In genomic region chr7:128731585-128731984, GRCm38 (mm10) we compare ENCODE assay signal across 16 mouse cellular contexts. TPM values are rescaled to one million over a fixed set of nuclear protein-coding genes. Genes with fewer than 3 reads are reported as not detected.
A peak's percentile ranks its signal among the peaks of the same experiment; 100 is the strongest.
DNase-seq lines count a peak whose midpoint lies in the region; ATAC-seq and TF ChIP-seq lines count a peak whose summit lies in the region.
"Had no signal": no experiment of that assay in that cellular context is flagged by ENCODE, and none has a peak within 500 bp of the region (broad histone marks: within the 10 kb centered on the region; RNA-seq: fewer than 3 reads in every experiment).

No protein-coding gene starts in this region.

- H3K4me3 ChIP-seq in gastrocnemius, adult 2 months = no peak overlapping the region
- H3K4me3 ChIP-seq in liver, embryonic 13.5 days (replicated peaks) = no peak overlapping the region
- no peak overlapping the region for H3K4me3 ChIP-seq in liver, embryonic 11.5 days (ENCODE audit: low read depth, low read length)
- no peak overlapping the region for H3K4me3 ChIP-seq in intestine, embryonic 15.5 days (replicated peaks)
- no peak overlapping the region for H3K4me3 ChIP-seq in stomach, postnatal 0 days (ENCODE audit: low read depth, low read length)
- no peak overlapping the region for H3K4me3 ChIP-seq in midbrain, postnatal 0 days (ENCODE audit: low read depth, low read length)
- H3K4me3 ChIP-seq: left cerebral cortex, adult 2 months; limb, embryonic 10.5 days had no signal

- TF ChIP-seq EP300 in stomach, postnatal 0 days (optimal IDR thresholded peaks at IDR 0.05) = no peak

- H3K9ac ChIP-seq in liver, embryonic 13.5 days = no peak overlapping the region
- no peak overlapping the region for H3K9ac ChIP-seq in liver, embryonic 11.5 days (ENCODE audit: low read depth, low read length)
- H3K9ac ChIP-seq in intestine, embryonic 15.5 days = no peak overlapping the region
- 0 out of 2 replicates have a peak overlapping the region, but pooled peaks have one; percentile 3 for H3K9ac ChIP-seq in stomach, postnatal 0 days (ENCODE audit: low read length)
- no peak overlapping the region for H3K9ac ChIP-seq in midbrain, postnatal 0 days (replicated peaks; ENCODE audit: low read length, poor library complexity, severe bottlenecking)
- H3K9ac ChIP-seq: liver, embryonic 14.5 days had no signal

- WGBS in liver, embryonic 13.5 days (ENCODE audit: insufficient replicate concordance) = 64% methylated on average over 2 of the region's 2 CpGs
- WGBS in liver, embryonic 11.5 days = 77% methylated on average over 2 of the region's 2 CpGs
- 60% methylated on average over 2 of the region's 2 CpGs for WGBS in intestine, embryonic 15.5 days
- 45% methylated on average over 2 of the region's 2 CpGs for WGBS in stomach, postnatal 0 days
- WGBS in midbrain, postnatal 0 days = 77% methylated on average over 2 of the region's 2 CpGs

- H3K27ac ChIP-seq in gastrocnemius, adult 2 months = peak overlapping the region; percentile 61; the same call in 1 of the 2 replicates
- no peak overlapping the region for H3K27ac ChIP-seq in liver, embryonic 13.5 days
- no peak overlapping the region for H3K27ac ChIP-seq in liver, embryonic 11.5 days (ENCODE audit: low read depth, low read length)
- 0 out of 2 replicates have a peak overlapping the region, but pooled peaks have one; percentile 11 for H3K27ac ChIP-seq in intestine, embryonic 15.5 days
- H3K27ac ChIP-seq in stomach, postnatal 0 days (replicated peaks) = 0 out of 2 replicates have a peak overlapping the region, but pooled peaks have one; percentile 45
- no peak overlapping the region for H3K27ac ChIP-seq in midbrain, postnatal 0 days (ENCODE audit: low read depth, low read length)
- H3K27ac ChIP-seq: left cerebral cortex, adult 2 months; limb, embryonic 10.5 days; liver, embryonic 14.5 days had no signal

- no peak for TF ChIP-seq CTCF in gastrocnemius, adult 2 months (IDR thresholded peaks at IDR 0.05)
- TF ChIP-seq CTCF in stomach, postnatal 0 days (IDR thresholded peaks at IDR 0.05; ENCODE audit: low read depth) = no peak
- no peak for TF ChIP-seq CTCF in midbrain, postnatal 0 days (IDR thresholded peaks at IDR 0.05)

- H3K4me1 ChIP-seq in liver, embryonic 13.5 days (replicated peaks) = peaks cover 52% of the 10 kb centered on the region
- peaks cover 6% of the 10 kb centered on the region; the same call in 1 of the 2 replicates for H3K4me1 ChIP-seq in liver, embryonic 11.5 days (replicated peaks; ENCODE audit: control insufficient read depth, insufficient read depth, low read length)
- peaks cover 17% of the 10 kb centered on the region for H3K4me1 ChIP-seq in intestine, embryonic 15.5 days (replicated peaks)
- 0 out of 2 replicates have a peak, but pooled peaks cover 3% of the 10 kb centered on the region for H3K4me1 ChIP-seq in stomach, postnatal 0 days (replicated peaks; ENCODE audit: control insufficient read depth, insufficient read depth)
- H3K4me1 ChIP-seq in midbrain, postnatal 0 days (ENCODE audit: insufficient read depth, low read length) = no peaks in the 10 kb centered on the region
- H3K4me1 ChIP-seq: limb, embryonic 10.5 days had no signal

- peaks cover 6% of the 10 kb centered on the region for H3K36me3 ChIP-seq in liver, embryonic 13.5 days
- peaks cover 4% of the 10 kb centered on the region; the same call in 1 of the 2 replicates for H3K36me3 ChIP-seq in liver, embryonic 11.5 days (ENCODE audit: control insufficient read depth, insufficient read depth, low read length)
- H3K36me3 ChIP-seq in intestine, embryonic 15.5 days = no peaks in the 10 kb centered on the region
- no peaks in the 10 kb centered on the region for H3K36me3 ChIP-seq in stomach, postnatal 0 days (ENCODE audit: control insufficient read depth, insufficient read depth, low read length)
- H3K36me3 ChIP-seq in midbrain, postnatal 0 days (ENCODE audit: insufficient read depth, low read length) = no peaks in the 10 kb centered on the region

- H3K4me2 ChIP-seq in liver, embryonic 13.5 days = no peak overlapping the region
- H3K4me2 ChIP-seq in liver, embryonic 11.5 days = no peak overlapping the region
- H3K4me2 ChIP-seq in intestine, embryonic 15.5 days (replicated peaks) = no peak overlapping the region
- 0 out of 2 replicates have a peak overlapping the region, but pooled peaks have one; percentile 6 for H3K4me2 ChIP-seq in stomach, postnatal 0 days (replicated peaks; ENCODE audit: low read depth)
- H3K4me2 ChIP-seq in midbrain, postnatal 0 days (ENCODE audit: low read depth, low read length, poor library complexity, severe bottlenecking) = no peak overlapping the region
- H3K4me2 ChIP-seq: heart, embryonic 11.5 days had no signal

- intact Hi-C loops in gastrocnemius, adult 2 months (cut with DNase I) = no loop called here

- no peaks in the 10 kb centered on the region for H3K27me3 ChIP-seq in liver, embryonic 13.5 days
- H3K27me3 ChIP-seq in liver, embryonic 11.5 days (replicated peaks; ENCODE audit: control insufficient read depth, insufficient read depth, low read length) = no peaks in the 10 kb centered on the region
- H3K27me3 ChIP-seq in intestine, embryonic 15.5 days (replicated peaks) = no peaks in the 10 kb centered on the region
- H3K27me3 ChIP-seq in stomach, postnatal 0 days (ENCODE audit: control insufficient read depth, insufficient read depth, low read length) = no peaks in the 10 kb centered on the region
- no peaks in the 10 kb centered on the region for H3K27me3 ChIP-seq in midbrain, postnatal 0 days (ENCODE audit: insufficient read depth, low read length)

- ATAC-seq in liver, embryonic 13.5 days (ENCODE audit: low read depth) = peak; percentile 5; the same call in 1 of the 2 replicates
- ATAC-seq in liver, embryonic 11.5 days (replicated peaks; ENCODE audit: low FRiP score) = no peak
- peak; percentile 18; the same call in 1 of the 2 replicates for ATAC-seq in intestine, embryonic 15.5 days
- ATAC-seq in stomach, postnatal 0 days (ENCODE audit: low FRiP score, low TSS enrichment) = peak; percentile 92
- no peak for ATAC-seq in midbrain, postnatal 0 days (ENCODE audit: low FRiP score)

- no peak for DNase-seq in gastrocnemius, adult 2 months
- DNase-seq in gastrocnemius, postnatal 10 days = no peak
- DNase-seq in liver, embryonic 13.5 days = no peak
- no peak for DNase-seq in liver, embryonic 11.5 days (ENCODE audit: low spot score)
- DNase-seq in stomach, postnatal 0 days (ENCODE audit: low spot score) = peak; percentile 42
- DNase-seq in midbrain, postnatal 0 days (ENCODE audit: low spot score) = no peak
- DNase-seq: adrenal gland, postnatal 36 days; cerebellum, postnatal 10 days; gastrocnemius, postnatal 14 days; lung, postnatal 10 days; thymus, adult 18-20 months had no signal

- H3K9me3 ChIP-seq in liver, embryonic 13.5 days (replicated peaks) = no peaks in the 10 kb centered on the region
- no peaks in the 10 kb centered on the region for H3K9me3 ChIP-seq in liver, embryonic 11.5 days (ENCODE audit: control insufficient read depth, low read length)
- no peaks in the 10 kb centered on the region for H3K9me3 ChIP-seq in intestine, embryonic 15.5 days
- no peaks in the 10 kb centered on the region for H3K9me3 ChIP-seq in stomach, postnatal 0 days (ENCODE audit: control insufficient read depth, low read length)
- no peaks in the 10 kb centered on the region for H3K9me3 ChIP-seq in midbrain, postnatal 0 days (ENCODE audit: low read length)
- H3K9me3 ChIP-seq: limb, embryonic 10.5 days had no signal

RNA-seq across cellular contexts. Expression of gene Mcmbp, which starts 8.7 kb away (rescaled TPM):
- 10 to 100 TPM; 17.1 to 19.4 TPM for total RNA-seq in gastrocnemius, adult 2 months (2021)
- 10 to 100 TPM; 21.5 to 27.3 TPM for total RNA-seq in gastrocnemius, postnatal 10 days (2021)
- polyA plus RNA-seq in liver, embryonic 13.5 days (2015; fragmentation: Nextera tagmentation; extraction: Ambion mirVana) = 27.1 and 30.5 TPM in 2 replicates
- polyA plus RNA-seq in liver, embryonic 11.5 days (2014; fragmentation: Nextera tagmentation; extraction: Ambion mirVana) = 54.7 and 59.4 TPM in 2 replicates
- 53.4 and 57.9 TPM in 2 replicates for polyA plus RNA-seq in intestine, embryonic 15.5 days (2015; fragmentation: Nextera tagmentation; extraction: Ambion mirVana)
- polyA plus RNA-seq in stomach, postnatal 0 days (2015; fragmentation: Nextera tagmentation; extraction: Ambion mirVana) = 36.8 and 37.1 TPM in 2 replicates
- 37.1 and 39.0 TPM in 2 replicates for total RNA-seq in midbrain, postnatal 0 days (2014; rRNA removed)
- 34.8 and 42.7 TPM in 2 replicates for polyA plus RNA-seq in midbrain, postnatal 0 days (2015; fragmentation: Nextera tagmentation; extraction: Ambion mirVana)

RNA-seq across cellular contexts. Expression of gene Sec23ip, which starts 13.2 kb away (rescaled TPM):
- total RNA-seq in gastrocnemius, adult 2 months (2021) = 10 to 100 TPM; 22.7 to 23.5 TPM
- total RNA-seq in gastrocnemius, postnatal 10 days (2021) = 10 to 100 TPM; 22.3 to 26.9 TPM
- polyA plus RNA-seq in liver, embryonic 13.5 days (2015; fragmentation: Nextera tagmentation; extraction: Ambion mirVana) = 20.4 and 25.0 TPM in 2 replicates
- polyA plus RNA-seq in liver, embryonic 11.5 days (2014; fragmentation: Nextera tagmentation; extraction: Ambion mirVana) = 40.8 and 43.7 TPM in 2 replicates
- 29.9 and 31.6 TPM in 2 replicates for polyA plus RNA-seq in intestine, embryonic 15.5 days (2015; fragmentation: Nextera tagmentation; extraction: Ambion mirVana)
- polyA plus RNA-seq in stomach, postnatal 0 days (2015; fragmentation: Nextera tagmentation; extraction: Ambion mirVana) = 17.9 and 18.3 TPM in 2 replicates
- total RNA-seq in midbrain, postnatal 0 days (2014; rRNA removed) = 23.5 and 35.7 TPM in 2 replicates
- 26.3 and 26.4 TPM in 2 replicates for polyA plus RNA-seq in midbrain, postnatal 0 days (2015; fragmentation: Nextera tagmentation; extraction: Ambion mirVana)

Comparison
In these comparisons a context has a peak if more than half of its experiments do, and no peak if none do; other contexts are left out.
1. ATAC-seq: peak in liver, embryonic 13.5 days (single experiment), intestine, embryonic 15.5 days (single experiment) and stomach, postnatal 0 days (single experiment); none in liver, embryonic 11.5 days (single experiment) and midbrain, postnatal 0 days (single experiment).
2. H3K27ac ChIP-seq: peak in gastrocnemius, adult 2 months (single experiment), intestine, embryonic 15.5 days (single experiment) and stomach, postnatal 0 days (single experiment); none in liver, embryonic 13.5 days (single experiment), liver, embryonic 11.5 days (single experiment) and midbrain, postnatal 0 days (single experiment).